Mouse (Mus musculus) kidney, postnatal 25 days (tissue): Measurements from ENCODE around the gene Omp.

ENCODE experiments used
- DNase-seq, 2 experiments: peaks; one replicate each; pipeline ENCODE4 v3.0.0; 2021; ENCODE audit warnings: mixed read lengths in 2 of 2

Omp gene

DNA sequence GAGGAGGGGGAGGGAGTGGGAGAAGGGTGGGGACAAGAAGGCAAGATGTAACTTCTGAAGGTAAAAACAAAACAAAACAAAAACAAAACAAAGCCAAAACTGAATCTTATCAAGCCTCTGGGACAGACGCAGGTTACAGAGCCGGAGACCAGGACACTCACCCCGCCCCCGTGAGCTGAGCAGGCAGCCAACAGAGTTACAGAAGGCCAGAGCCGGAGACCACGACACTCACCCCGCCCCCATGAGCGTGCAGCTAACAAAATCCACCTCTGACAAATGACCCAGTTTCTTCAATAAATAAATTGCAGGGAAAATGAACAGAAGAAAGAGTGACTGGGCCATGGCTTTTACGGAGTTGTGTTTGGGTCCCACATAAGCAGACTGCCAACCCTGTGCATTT is 6.1 kb downstream of the Omp start:
- DNase-seq = no peak

DNA sequence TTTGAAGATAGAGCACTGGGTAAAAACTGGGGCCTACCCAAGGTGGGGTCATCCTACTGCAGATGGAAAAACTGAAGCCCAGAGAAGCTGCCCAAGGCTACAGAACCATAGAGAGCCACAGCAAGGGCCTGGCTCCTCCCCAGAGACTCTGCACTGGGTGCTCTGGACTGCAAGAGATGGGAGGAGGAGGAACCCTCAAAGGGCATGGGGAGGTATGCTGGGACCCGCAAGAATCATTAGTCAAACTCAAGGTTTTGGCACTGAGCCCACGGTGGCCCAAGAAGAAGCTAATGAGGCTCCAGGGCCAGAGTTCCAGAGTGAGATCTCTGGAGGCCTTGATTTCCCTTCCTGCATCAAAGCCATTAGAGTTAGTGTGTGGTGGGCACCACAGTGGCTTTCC is 7.3 kb downstream of the Omp start:
- DNase-seq = no peak

DNA sequence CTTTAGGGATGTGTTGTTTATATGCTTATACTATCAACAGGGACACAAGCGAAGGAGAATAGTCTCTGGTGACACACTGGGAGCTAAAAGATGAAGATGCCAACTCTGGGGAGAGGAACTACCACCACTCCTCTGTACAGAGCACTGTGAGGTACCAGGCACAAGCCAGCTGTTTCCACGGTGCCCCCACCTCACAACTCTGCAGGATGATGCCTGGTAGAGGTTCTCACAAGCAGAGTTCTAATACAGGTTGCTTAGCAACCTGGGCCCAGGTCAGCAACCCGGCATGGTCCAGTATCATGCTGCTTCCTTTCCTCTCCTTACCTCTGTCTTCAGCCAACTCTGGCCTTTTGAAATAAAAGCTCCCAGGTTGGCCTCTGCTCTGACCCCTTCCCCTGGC is 7.7 kb downstream of the Omp start:
- no peak for DNase-seq

DNA sequence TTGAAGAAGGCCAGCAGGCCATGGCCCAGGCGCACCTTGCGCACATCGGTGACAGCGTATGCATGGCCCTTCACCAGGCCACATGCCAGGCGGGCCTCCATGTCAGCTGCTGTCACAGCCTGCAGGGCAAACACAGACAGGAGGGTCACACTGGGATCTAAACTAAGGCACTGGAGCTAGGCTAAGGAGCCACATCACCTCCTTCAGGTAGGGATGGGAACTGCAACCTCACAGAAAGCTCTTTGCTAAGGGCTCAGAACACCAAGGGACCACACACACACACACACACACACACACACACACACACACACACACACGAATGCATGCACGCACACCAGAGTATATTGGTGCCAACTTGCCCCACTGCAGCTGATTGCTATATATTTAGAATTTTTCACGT is 13.6 kb downstream of the Omp start:
- DNase-seq = no peak

DNA sequence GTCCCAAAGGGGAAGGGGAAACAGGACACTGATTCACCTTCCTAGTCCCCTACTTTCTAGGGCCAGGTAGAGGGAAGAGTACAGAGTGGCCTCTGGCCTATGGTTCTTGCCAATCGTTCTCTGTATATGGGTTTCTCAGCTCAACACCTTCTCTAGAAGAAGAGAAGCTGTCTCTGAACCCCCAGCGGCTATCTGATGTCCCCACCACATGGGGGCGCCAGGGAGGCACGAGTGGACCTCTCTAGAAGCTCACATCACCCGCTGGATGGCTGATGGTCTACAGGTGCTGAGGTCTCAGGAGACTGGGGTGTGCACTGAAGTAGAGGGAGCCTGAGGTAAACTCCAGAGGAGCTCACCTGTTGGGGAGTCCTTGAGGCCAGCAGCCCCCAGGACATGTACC is 19.8 kb downstream of the Omp start:
- peak; percentile 75 to 79 for DNase-seq

DNA sequence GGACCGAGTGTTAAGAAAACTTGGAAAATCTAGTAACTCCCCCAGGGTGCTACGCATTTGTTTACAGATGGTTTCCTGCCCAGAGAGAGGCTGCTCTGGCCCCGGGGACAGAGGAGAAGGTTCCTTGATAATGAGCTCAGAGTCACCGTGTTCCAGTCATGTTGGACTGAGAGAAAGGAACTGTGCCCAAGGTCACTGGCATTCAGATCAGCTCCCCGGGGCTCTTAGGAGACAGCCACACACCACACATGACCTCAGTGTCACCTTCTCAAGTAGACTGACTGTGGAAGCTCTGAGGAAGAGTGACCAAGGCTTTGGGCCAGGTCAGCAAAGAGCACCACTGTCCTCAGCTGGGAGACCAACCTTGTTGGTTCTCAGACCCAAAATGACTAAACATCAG is 20.6 kb downstream of the Omp start:
- DNase-seq = no peak

DNA sequence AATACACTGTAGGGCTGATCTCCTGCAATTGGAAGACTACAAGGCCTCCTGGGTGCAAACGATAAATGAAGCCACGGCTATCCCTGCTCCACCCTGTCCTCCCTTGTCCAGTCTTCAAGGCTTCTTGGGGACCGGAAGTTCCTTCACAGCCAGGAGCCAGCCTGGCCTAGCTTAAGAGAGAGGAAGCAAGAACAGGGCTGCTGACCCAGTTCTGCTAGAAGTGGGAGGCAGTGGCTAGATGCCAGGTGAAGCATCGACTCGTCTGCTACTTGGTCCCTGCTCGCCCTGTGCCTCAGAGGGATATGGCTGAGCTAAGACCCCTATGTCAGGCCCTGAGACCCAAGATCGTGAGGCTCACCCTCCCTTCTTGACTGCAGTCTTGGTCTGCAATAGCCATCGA is 23.6 kb downstream of the Omp start:
- DNase-seq = no peak

DNA sequence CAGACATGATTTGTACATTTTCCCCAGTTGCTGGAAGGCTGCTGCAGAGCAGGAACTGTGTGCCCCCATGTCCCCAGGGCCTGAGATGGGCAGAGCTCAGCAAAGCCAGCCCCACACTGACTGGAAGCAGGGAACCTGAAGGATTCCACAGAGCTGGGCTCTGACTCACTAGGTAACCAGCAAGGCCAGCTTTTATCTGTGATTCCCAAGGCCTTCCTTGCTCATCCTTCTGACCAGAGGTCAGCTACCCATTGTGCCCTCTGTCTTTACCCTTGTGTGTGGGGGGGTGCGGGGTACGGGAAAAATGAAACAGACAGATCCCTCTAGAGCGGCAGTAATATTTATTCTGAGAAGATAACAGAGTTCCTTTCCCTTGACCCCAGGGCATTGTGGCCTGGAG is 24.1 kb downstream of the Omp start:
- DNase-seq = no peak

DNA sequence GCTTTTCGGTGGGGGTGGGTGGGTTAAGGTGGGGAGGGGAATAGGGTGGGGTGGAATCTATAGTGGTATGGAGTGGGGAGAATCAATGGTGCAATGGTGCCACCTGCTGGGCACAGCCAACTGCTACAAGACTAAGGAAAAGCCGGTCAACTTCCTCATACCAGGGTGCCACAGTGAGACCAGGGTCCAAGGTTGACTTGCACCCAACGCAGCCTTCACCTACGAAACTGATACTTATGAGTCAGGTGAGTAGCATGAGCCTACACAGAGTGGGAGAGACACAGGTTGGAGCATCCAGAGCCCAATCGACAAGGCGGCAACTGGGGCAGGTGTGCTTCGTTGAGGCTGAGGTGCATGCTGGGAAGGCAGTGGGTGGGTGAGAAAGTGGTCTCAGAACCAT is 25.0 kb downstream of the Omp start:
- peak; percentile 77 to 81 for DNase-seq

DNA sequence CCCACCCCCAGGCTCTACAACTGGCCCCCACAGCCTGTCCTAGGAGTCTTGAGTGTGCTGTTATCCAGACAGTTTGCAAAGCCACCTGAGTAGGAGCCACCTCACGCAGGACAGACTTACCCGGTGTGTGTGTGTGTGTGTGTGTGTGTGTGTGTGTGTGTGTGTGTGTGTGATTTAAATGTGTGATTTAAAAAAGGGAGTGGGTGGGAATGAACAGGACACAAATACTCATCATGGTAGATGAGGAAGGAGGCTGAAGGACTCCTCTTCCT is 25.4 kb downstream of the Omp start:
- no peak for DNase-seq

DNA sequence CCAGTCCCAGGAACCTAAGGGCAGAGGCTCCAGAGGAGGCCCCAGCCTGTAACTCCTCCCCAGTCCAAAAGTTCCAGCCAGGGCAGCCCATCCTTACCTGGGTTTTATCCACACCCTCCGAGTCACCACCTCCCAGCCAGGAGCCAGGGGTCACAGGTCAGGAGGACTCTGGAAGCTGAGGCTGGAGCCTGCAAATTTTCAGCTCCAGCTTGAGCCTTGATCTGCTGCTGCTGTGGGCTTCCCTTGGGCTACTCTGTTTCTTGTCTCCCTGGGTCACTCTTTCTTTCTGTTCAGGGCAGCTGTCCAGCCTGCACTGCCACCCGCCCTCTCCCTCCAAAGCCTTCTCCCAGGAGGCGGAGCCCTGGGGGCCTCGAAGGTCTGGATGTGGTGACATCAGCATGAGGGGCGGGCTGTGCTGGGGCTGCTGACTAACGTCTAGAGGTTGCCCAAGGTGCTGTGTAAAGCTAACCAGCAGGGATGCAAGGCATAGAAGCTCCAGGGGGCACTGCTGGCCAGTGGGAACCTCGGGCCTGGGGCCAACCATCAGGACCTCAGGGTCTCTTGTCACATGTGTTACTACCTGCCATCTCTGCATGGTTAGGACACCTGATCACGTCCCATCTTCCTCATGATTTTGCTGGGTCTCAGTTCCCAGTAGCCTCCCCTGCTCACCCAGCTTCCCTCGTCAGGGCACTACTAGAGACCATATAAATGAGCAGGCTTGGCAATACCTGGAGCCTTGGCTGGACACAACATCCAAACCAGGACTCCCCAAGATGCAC is 25.9 kb downstream of the Omp start, which contains the start of gene Myo7a:
Myo7a (minus strand) TSS at position 346 of the 782 bp plus-strand sequence.
- peak; percentile 76 to 93 for DNase-seq

DNA sequence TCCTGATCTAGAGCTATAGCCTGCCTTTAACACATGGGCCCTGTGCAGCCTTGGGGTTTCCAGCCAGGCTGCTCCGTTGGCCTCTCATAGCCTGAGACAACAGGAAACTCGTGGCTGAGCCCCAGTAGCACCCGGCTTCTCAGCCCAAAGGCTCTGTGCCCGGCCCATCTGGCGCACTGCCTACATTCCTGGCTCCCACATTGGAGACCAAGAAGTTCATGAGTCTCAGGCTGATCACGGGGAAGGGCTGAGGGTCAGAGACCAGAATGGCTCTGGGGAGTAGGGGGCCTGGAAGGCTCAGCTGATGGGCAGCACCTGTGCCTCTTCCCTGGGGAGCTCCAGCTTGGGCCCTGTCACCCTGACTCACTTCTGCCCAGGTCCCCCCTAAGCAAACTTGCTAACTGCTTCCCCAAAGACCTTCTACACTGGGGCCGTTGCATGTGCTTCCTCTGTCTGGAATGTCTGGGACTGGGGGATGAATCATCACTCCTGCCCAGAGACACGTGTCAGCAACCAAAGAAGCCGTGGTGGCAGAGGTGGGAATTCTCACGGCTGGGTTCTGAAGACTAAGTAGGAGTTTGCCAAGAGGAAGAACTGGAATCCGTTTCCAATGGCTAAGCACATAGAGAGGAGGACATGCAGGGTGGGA is 28.2 kb downstream of the Omp start:
- DNase-seq = peak; percentile 96

DNA sequence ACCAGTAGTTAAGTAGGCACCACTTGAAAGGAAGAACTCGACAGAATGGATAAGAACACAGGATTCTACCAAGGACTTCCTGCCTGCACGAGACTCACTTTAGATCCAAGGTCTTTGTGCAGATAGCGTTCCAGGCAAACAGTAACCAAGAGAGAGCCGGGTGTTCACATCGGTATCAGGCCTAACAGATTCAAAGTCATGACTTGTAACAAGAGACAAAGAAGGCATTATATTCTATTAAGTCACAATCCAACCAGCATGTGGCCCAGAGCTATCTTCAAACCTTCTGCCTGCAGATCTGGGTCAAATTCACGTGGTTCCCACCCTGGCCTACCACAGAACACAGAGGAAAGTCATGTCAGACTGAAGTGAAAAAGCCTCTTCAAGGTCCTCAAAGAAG is 30.6 kb downstream of the Omp start:
- DNase-seq = no peak

DNA sequence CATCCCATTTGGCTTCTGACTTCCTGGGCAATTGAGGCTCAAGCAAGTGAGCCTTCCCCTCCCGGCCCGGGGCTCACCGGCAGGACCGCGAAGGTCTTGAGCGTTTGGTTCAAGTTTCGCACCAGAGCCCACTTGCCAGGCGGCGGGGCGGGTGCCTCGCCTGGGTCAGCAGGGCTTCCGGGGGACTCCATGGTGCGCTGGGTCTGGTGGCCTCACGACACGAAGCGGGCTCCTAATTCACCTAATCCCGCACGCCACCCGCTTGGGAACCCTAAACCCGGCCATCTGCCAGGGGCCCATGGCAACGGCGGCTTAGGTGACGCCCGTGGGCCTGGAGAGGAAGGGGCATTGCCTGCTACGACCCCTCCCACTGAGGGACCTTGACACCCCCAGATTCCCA is 34.1 kb downstream of the Omp start:
- no peak for DNase-seq

DNA sequence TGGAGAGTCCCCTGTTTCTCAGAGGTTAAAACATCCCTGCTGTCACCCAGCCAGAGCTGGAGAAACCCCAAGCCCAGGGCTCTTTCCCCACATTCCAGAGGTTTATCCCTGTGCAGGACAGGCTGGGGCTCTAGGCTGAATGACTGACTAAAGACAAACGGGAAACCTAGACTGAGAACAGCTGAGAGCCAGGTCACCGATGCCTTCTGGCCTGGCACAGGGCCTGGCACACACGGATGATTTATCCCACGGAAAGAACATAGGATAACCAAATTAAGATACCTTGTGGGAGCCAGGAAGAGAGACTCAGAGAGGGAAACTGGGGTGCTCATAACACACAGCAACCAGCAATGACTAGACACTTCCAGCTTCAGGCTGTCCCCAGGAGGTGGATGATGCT is 35.5 kb downstream of the Omp start:
- DNase-seq = no peak

DNA sequence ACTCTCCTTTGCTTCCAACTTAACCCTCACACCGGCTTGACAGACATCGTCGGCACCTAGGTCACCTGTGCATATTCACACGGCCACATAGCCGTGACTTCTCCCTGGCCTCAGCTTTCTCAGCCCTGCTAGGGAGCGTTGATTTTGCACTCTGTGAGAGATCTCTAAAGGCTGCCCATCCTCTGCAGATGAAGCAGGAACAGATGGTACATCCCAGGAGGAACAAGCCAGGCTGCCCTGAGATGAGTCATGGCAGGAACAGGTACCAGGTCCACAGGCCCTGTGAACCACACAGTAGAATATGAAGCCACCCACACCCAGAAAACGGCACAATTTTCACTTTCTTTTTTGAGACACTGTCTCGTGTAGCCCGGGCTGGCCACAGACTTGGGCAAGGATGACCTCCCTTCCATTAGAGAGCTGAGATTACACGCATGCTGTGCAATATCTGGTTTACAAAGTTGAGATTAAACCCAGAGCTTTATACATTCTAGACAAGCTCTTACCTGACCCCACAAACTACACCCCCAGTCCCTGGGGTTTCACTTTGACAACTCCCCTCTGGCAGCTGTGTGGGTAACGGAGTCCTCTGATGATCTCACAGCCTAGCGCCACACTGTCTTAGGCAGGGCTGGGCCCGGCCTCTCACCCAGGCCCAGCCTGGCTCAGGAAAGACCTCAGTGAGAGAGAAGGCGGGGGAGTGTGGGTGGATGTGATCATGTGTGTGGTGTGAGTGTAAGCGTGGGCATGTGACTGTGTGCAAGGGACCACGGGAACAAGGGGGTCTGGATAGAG is 36.5 kb downstream of the Omp start:
- no peak for DNase-seq

DNA sequence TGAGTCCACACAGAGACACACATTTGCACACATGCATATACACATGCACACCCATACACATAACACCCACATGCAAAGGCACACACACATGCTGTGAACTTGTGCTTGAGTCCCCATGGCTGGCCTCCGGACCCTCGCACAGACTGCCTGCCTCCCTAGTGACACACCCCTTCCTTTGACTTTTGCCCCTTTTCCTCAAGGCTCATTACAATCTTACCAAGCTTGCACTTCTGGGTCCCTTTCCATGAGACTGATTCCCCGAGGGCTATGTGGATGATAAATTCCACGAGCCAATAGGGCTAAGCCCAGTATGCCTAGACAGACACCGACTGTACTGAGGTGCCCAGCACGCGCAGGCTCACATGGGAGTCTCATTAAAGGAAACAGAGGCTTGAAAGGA is 39.0 kb downstream of the Omp start:
- DNase-seq = peak; percentile 35 to 68

DNA sequence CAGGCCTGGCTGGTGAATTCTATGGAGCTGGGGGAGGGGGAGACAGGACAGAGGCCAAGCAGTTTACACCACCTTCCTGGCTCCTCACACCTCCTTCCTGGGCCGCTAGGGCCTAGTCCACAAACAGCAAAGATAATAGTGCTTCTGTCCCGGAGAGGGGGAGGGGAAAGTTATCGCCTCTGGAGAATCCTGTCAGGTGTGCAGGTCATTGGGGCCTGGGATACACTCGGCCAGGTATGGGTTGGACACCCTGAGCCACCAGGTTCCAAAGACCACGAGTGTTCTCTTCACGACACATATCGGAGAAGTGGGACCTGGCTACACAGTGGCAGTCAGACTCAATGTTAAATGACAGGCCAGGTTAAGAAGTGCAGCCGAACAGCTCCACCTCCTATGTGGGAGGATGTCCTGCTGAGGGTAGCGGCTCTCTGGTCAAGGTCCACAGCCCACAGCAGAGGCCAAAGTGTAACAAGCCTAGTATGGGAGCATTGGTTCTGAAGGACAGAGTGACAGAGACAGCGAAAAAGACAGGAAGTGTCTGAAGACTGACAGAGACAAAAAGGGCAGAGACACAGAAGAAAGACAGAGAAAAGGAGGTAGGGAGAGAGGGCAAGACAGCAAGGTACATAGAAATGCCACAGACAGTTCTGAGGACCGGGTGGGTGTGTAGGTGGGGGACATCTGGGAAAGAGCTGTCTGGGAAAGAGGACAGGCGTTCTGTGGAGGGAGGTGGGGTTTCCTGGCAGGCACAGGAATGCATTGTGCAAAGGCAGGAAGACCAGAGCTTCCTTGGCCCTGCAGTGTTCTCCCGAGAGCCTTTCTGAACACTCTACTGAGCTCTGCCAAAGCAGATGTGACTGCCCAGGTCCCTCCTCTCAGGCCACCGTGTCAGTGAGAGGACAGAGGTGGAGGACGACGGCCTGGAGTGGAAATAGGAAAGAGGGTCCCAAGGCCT is 40.5 kb downstream of the Omp start:
- peak; percentile 73 to 93 for DNase-seq

DNA sequence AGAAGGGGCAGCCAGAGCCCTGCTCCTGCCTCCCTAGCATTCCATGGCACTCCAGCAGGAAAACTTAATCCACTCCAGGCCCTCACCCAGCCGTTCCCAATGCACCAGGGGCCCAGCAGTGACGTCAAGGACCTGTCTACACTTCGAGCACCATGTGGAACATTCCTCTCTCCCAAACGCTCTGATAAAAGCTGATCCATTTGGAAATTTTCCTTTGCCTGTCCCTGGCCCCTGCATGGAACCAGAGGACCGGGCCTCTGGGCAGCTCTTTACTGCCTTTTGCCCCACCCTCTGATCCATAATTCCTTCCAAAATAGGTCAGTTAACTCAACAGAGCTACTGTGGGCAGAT is 41.4 kb downstream of the Omp start:
- DNase-seq = no peak

DNA sequence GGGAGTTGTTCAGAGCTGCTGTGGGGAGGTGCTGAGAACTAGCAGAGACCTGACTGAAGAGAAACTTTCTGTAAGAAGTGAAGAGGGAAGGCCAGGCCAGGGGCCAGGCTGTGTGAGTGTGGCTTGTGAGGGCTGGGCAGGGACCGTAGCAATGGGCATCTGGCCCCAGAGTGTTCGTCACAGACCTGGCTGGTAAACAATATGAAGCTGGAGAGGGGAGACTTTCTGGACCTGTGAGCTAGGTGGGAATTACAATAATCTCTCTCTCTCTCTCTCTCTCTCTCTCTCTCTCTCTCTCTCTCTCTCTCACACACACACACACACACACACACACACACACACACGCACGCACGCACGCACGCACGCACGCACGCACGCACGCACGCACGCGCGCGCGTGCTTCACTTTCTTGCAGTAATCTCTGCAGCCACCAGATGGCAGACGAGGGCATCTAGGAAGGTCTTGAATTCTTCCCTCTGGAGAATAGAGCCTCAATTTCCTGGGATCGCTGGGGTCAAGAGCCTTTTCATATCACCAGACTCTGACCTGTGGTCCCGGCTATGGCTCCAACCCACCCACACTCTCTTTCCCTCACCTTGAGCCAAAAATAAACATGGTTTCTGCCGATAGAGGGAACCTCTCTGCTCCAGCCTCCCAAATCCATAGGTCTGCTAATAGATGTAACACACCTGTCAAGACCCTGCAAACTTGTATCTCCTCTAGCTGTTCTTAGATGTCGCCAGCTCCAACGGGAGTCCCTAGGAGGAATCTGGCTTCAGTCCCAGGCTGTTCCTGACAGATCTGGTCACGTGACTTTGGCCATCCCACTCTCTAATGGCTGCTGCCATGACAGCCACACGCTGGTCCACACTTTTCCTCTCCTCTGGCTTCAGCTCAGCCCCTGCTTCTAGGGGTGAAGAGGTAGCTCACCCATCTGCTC is 42.0 kb downstream of the Omp start:
- DNase-seq = peak; percentile 83 to 92

DNA sequence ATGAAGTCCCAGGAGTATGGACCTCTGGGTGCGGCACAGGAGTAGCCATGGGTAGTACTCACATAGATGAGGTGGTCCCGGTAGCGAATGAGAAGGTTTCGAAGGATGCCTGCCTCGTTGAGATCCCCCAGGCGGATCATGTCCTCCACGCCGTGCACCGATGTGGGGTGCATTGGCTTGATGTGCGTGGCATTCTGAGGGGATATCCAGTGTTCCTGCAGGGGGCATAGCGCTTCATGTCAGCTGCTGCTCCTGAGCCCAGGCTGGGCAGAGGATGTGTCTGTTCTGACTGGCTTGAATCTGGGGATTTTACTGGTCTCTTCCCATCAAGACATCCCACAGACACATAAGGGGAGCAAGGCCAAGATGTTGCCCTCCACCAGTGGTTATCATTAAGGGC is 42.8 kb downstream of the Omp start:
- DNase-seq = no peak

DNA sequence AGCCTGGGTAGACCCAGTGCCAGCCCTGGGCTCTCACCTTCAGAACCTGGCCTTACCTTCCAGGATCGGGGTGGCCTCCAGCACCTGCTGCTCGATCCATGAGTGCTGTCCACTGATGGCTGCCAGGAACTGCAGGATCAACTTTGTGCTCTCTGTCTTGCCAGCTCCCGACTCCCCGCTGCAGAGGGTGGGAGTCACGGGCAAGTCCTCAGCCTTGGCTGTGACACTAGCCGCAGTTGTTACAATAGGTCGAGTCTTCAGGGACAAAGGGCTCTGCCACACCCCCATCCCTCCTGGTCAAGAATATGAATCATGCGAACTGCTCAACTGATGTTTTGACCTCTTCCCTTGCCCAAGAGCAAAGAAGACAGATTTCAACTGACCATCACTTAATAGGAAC is 47.7 kb downstream of the Omp start:
- no peak for DNase-seq
